Mouse (Mus musculus) NIH3T3 (cell line): ENCODE data around the gene Arhgef40.

ENCODE experiments used
- DNase-seq: peaks from one replicate; pipeline ENCODE4 v3.0.0-alpha.2; 2012; ENCODE audit warnings: low read depth

Arhgef40 gene

DNA sequence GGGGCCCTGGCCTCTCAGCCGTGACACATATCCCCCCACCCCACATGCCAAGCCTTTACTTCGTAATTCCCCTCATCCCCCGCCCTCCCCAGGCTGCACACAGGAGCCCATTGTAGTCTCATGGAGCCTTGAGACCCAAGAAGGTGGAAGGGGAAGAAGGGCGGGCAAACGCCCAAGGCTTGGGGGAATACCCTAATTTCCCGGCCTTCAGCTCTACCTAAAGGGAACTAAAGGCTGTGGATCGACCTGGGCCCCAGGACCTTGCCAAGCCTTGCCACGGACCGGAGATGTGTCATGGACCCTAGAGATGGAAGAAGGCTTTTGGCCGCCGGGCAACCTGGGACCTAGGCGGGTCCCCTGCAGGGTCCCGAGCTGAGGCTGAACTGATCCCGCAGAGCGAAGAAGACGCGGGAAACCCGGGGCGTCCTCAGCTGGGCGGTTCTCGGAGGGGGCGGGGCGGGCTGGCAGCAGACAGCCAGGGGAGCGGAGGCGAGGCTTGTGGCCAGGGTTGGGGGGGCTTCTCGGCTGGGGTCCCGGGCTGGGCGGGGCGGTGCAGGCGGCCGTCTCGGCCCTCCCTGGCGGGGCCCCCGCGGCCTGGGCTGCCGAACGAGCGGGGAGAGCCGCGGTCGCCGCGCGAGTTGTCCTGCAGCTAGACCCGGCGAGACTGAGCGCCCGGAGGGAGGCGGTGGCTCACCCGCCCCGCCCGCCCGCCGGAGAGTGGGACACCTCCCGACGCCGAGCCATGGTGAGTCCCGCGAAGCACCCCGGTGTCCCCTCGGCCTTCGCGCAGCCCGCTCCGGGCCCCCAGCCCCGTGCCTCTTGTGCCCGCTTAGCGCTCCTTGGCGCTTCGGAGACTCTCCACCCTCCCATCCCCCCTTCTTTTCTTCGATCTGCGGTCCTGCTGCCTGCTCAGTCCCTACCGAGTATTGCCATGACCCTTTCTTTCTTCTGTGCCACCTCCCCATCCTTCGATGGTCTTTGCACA, at the start of gene Arhgef40:
TSS of gene Arhgef40 (plus strand) at position 473 of the 985 bp plus-strand sequence.
- DNase-seq = peak; percentile 83

DNA sequence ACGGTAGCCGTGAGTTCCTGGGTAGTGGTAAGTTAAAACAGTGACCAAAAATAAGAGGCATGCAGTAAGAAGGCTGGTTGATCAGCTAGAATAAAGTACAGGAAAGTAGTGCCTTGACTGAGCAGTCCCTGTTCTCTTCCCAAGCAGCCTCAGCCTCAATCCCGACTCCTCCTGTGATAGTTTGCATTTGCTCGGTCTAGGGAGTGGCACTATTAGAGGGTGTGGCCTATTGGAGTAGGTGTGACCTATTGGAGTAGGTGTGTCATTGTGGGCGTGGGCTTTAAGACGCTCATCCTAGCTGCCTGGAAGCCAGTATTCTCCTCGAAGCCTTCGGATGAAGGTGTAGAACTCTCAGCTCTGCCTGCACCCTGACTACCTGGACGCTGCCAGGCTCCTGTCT, 45.5 kb upstream of the Arhgef40 start:
- no peak for DNase-seq

DNA sequence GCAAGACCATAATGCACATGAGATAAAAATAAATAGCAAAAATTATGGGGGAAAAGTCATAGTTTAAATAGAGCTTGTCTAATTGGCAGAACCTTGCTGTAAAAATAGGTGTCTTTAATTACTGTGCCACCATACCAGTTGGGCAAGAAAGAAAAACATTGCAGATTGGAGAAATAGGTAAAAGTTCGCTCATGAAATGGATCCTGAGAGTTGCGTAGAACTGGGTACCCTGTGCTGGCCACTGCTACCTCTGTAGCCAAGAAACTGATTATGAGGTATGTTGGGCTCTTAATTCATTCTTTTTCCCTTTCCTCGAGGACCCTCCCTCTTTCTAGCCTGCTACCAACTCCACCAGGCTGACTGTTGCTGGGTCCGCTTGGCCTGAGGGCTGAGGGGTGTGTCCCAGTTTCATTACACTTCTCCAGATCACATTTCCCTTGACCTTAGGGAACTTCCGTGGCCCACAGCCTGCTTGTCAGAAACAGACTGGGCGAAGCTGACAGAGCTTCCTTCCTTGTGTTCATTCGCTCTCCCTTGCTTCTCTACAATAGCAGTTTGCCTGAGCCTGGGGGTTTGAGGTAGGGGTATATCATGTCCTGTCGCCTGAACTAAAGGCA, 43.5 kb upstream of the Arhgef40 start:
- no peak for DNase-seq

DNA sequence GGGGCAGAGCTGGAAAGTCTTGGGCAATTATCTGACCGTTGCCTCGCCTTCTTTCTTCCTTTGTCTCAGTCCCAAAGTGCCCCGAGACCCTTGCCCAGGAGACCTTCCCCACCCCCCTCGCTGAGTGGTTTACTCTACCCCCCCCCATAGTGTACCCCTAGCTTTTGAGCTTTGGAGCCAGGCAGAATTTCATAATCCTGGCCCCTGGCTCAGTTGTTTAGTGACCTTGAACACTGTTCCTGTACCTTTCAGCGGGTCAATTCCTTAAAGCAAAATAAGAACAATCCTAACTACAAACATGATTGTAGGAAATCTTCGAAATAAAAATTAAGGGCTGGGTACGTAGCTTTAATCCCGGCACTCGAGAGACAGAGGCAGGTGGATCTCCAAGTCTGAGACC, 42.9 kb upstream of the Arhgef40 start:
- DNase-seq = no peak

- DNase-seq = no peak
These were observed 42.3 kb upstream of the Arhgef40 start for GRCm38 (mm10) chr14:51942236-51942635.

- DNase-seq = no peak
These were observed 41.2 kb upstream of the Arhgef40 start for GRCm38 (mm10) chr14:51943336-51943735.

DNA sequence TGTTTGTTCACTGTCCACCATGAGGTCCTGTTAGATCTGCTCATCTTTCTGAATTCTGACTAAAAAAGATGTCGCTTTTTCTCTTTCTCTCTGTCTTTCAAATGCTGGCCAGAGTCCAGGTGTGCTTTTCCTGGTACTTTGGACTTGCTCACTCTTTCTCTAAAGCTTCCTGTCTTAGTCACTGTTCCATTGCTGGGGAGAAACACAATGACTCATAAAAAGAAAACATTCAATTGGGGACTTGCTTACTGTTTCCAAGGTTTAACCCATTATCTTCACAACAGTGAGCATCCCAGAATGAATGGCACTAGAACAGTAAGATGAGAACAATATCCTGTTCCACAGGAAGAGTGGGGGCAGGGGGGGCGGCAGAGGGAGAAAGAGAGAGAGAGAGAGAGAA, 24.2 kb upstream of the Arhgef40 start:
- DNase-seq = no peak

DNA sequence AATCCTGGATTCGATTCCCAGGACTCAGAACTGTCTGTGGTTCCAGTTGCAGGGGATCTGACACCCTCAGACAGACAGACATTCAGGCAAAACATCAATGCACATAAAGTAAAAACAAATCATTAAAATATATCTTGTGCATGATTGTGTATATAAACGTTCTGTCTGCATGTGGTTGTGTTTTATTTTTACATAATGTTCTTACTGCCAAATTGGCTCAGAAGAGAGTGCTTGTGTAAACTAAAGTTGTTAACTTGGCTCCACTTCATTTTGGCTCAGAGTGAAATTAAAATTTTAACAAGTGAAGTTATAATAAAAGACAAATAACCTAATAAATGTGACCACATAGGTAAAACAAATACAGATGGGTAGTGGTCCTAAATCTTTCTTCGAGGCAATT, 17.1 kb upstream of the Arhgef40 start:
- no peak for DNase-seq

DNA sequence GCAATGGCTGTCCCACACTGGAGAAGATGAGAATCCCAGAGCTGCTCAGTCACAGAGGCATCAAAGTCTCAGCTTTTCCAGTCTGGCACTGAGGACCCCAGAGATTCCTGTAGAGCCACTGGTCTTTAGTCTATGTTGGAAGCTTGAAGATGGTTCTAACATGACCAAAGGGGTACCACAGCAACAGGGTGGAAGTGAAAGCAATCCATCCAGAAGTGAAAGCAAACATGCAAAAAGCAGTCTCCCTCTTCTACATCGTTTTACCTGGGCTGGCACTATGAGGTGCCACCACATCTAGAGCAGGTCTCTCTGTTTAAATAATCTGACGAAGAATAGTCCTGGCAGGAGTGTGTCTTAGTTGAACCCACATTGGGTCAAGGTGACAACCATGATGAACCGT, 5.3 kb upstream of the Arhgef40 start:
- no peak for DNase-seq

DNA sequence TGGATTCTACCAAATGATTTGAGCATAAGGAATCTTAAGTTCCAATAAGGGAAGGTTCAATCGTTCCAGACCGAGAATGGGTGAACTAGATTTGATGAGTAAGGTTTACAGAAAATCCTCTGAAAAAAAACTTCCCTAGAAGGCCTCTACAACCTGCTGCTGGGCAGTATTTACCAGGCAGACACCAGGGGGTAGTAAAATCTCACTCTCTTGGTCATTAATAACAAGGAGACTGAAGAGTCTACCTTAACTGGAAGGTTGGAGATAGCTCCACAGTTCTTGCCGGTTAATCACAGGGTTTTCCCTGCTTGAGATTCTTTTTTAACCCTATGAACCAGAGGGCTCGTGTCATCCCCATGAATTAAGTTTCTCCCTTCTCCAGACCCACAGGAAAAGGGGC, 1.3 kb upstream of the Arhgef40 start:
- DNase-seq = peak; percentile 63

GRCm38 (mm10) chr14:51983855-51984246, 668 bp upstream of the Arhgef40 start:
- DNase-seq = no peak

GRCm38 (mm10) chr14:51985301-51986152, 1.0 kb downstream of the Arhgef40 start:
- peak; percentile 95 for DNase-seq

- no peak for DNase-seq
These were observed 1.6 kb downstream of the Arhgef40 start for GRCm38 (mm10) chr14:51986153-51986505.

DNA sequence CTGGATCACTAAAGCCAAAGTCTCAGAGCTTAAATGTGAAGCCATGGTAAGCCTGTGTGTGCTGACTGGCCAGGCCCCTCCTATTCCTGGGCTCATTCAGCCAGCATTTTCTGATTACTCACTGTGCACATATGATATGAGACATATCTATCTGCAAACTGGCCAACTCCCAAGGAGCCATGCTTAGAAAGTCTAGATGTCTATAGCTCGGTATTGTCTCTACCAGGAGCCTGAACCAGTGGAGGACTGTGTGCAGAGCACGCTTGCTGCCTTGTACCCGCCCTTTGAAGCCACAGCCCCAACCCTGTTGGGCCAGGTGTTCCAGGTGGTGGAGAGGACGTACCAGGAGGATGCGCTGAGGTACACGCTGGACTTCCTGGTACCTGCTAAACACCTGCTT, 2.7 kb downstream of the Arhgef40 start:
- peak; percentile 89 for DNase-seq

- no peak for DNase-seq
These were observed 4.2 kb downstream of the Arhgef40 start for GRCm38 (mm10) chr14:51988731-51989130.

- DNase-seq = no peak
These were observed 5.0 kb downstream of the Arhgef40 start for GRCm38 (mm10) chr14:51989461-51989970.

GRCm38 (mm10) chr14:51994453-51994852, 9.9 kb downstream of the Arhgef40 start:
- no peak for DNase-seq

DNA sequence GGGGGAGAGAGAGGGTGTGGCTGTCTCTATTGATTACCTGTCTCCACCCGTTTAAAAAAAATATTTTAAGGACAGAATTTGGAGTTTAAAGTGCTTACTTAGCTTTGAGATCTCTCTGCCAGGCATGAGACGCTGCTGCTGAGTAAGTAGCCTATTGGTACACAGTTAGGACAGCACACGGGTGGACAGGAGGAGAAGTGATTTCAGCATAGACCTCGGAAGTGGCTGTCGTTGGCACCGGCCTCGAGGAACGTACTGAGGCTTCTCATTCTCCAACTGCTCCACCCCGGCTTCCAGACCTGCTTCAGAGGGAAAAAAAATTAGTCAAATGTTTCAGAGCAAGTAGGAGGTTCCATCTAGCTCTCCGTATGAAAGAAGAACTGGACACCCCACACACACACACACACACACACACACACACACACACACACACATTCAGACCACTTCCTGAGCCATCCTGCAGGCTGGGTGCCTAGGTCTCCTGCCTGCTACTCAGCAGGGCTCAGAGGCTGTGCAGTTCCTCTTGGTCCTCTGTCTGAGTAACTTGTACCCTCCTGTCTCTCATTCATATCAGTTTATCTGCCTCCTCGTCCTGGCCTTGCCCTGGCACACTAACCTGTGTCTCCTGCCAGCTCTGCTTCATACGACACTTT, 10.8 kb downstream of the Arhgef40 start:
- DNase-seq = no peak

GRCm38 (mm10) chr14:51996231-51996841, 11.8 kb downstream of the Arhgef40 start:
- peak; percentile 69 for DNase-seq

DNA sequence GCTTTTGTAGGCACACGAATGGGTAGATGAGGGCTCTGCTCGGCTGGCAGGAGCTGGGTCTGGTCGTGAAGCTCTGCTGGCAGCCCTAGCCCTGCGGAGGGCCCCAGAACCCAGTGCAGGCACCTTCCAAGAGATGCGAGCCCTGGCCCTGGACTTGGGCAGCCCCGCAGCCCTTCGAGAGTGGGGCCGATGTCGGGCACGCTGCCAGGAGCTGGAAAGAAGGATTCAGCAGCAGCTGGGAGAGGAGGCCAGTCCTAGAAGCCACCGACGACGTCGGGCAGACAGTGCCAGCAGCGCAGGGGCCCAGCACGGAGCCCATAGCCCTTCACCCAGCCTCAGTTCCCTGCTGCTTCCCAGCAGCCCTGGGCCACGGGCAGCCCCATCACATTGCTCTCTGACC, 12.3 kb downstream of the Arhgef40 start:
- DNase-seq = no peak

DNA sequence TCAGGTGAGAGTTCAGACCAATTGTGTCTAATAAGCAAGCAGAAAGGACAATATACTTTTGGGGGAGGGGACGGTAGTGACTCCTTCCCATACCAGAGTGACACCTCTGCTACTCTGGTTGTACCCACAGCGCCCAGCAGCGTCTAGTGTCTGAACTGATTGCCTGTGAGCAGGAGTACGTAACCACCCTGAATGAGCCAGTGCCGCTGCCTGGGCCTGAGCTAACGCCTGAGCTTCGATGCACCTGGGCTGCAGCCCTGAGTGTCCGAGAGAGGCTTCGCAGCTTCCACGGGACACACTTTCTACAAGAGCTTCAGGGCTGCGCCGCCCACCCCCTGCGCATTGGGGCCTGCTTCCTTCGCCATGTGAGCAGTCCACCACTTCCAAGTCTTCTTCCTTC, 13.0 kb downstream of the Arhgef40 start:
- no peak for DNase-seq
